In genomic region chr1:133408880-133409516, GRCm38 (mm10) we compare ENCODE assay signal across 15 mouse cellular contexts. TPM values are rescaled to one million over a fixed set of nuclear protein-coding genes. Genes with fewer than 3 reads are reported as not detected.
DNase-seq lines count a peak whose midpoint lies in the region; ATAC-seq lines count a peak whose summit lies in the region.
"Had no signal": no experiment of that assay in that cellular context is flagged by ENCODE, and none has a peak within 500 bp of the region (broad histone marks: within the 10 kb centered on the region; RNA-seq: fewer than 3 reads in every experiment).

No protein-coding gene starts in this region.

- peak overlapping the region; percentile 42 for H3K4me2 ChIP-seq in liver, embryonic 11.5 days
- H3K4me2 ChIP-seq: lung, embryonic 14.5 days had no signal

- 43% methylated on average over 6 of the region's 6 CpGs for WGBS in liver, embryonic 11.5 days

- DNase-seq in kidney, adult 11 months, result peak; percentile 11
- no peak for DNase-seq in kidney, adult 9 months
- DNase-seq in retina, embryonic 14.5 days (ENCODE audit: low spot score), result peak; percentile 43
- DNase-seq in retina, postnatal 1 day, result no peak
- no peak for DNase-seq in liver, embryonic 11.5 days (ENCODE audit: low spot score)
- no peak for DNase-seq in urinary bladder, postnatal 14 days (ENCODE audit: low spot score)
- DNase-seq: adrenal gland, adult 8-10 months; cerebellum, postnatal 25 days; lung, embryonic 14.5 days had no signal

- H3K36me3 ChIP-seq in liver, embryonic 11.5 days (ENCODE audit: control insufficient read depth, insufficient read depth, low read length), result no peaks in the 10 kb centered on the region

- H3K9me3 ChIP-seq in liver, embryonic 11.5 days (ENCODE audit: control insufficient read depth, low read length), result no peaks in the 10 kb centered on the region

- H3K4me1 ChIP-seq in liver, embryonic 11.5 days (replicated peaks; ENCODE audit: control insufficient read depth, insufficient read depth, low read length), result peaks cover 21% of the 10 kb centered on the region

- H3K27ac ChIP-seq in liver, embryonic 11.5 days (ENCODE audit: low read depth, low read length), result no peak overlapping the region

- no peaks in the 10 kb centered on the region for H3K27me3 ChIP-seq in liver, embryonic 11.5 days (replicated peaks; ENCODE audit: control insufficient read depth, insufficient read depth, low read length)

- no peak overlapping the region for H3K9ac ChIP-seq in liver, embryonic 11.5 days (ENCODE audit: low read depth, low read length)
- H3K9ac ChIP-seq: lung, embryonic 14.5 days had no signal

- no peak overlapping the region for H3K4me3 ChIP-seq in liver, embryonic 11.5 days (ENCODE audit: low read depth, low read length)
- H3K4me3 ChIP-seq: erythroblast, embryonic 14.5 days had no signal

- ATAC-seq in liver, embryonic 11.5 days (replicated peaks; ENCODE audit: low FRiP score), result peak; percentile 53; the same call in 1 of the 2 replicates
- ATAC-seq in monocyte, adult 5-6 weeks (replicated peaks; ENCODE audit: insufficient number of reproducible peaks, low FRiP score, low TSS enrichment, poor library complexity, severe bottlenecking), result no peak

RNA-seq across cellular contexts. Expression of gene Sox13, which starts 15.2 kb away (rescaled TPM):
- 4.1 and 4.4 TPM in 2 replicates for polyA plus RNA-seq in liver, embryonic 11.5 days (2014; fragmentation: Nextera tagmentation; extraction: Ambion mirVana)
- not detected in 3 replicates for total RNA-seq in monocyte, adult 5-6 weeks (2017)

RNA-seq across cellular contexts. Expression of gene Etnk2, which starts 45.6 kb away (rescaled TPM):
- 4.5 and 5.8 TPM in 2 replicates for polyA plus RNA-seq in liver, embryonic 11.5 days (2014; fragmentation: Nextera tagmentation; extraction: Ambion mirVana)
- total RNA-seq in monocyte, adult 5-6 weeks (2017), result 0.85 to 1.4 TPM in 2 of 3 replicates, not detected in the other
- total RNA-seq: megakaryocyte-erythroid progenitor cell, adult 5-6 weeks had no signal
- polyA plus RNA-seq: erythroblast, embryonic 14.5 days had no signal

RNA-seq across cellular contexts. Expression of gene Ren1, which starts 58.7 kb away (rescaled TPM):
- polyA plus RNA-seq in liver, embryonic 11.5 days (2014; fragmentation: Nextera tagmentation; extraction: Ambion mirVana), result 0.30 and 0.40 TPM in 2 replicates
- total RNA-seq in monocyte, adult 5-6 weeks (2017), result not detected in 3 replicates
- total RNA-seq: heart, adult 18-20 months; megakaryocyte-erythroid progenitor cell, adult 5-6 weeks had no signal
- polyA plus RNA-seq: erythroblast, embryonic 14.5 days; frontal cortex, adult 2 months; spleen, adult 2 months had no signal

Comparison
In these comparisons a context has a peak if more than half of its experiments do, and no peak if none do; other contexts are left out.
1. DNase-seq: peak in kidney, adult 11 months (single experiment) and retina, embryonic 14.5 days (single experiment); none in kidney, adult 9 months (single experiment), retina, postnatal 1 day (single experiment), liver, embryonic 11.5 days (single experiment) and urinary bladder, postnatal 14 days (single experiment).